Mouse (Mus musculus): ENCODE results near the gene Ptp4a2.

GRCm38 (mm10) chr4:129811605-129812468, 818 bp downstream of the Ptp4a2 start:
- TF ChIP-seq CTCF (IDR thresholded peaks at IDR 0.05; ENCODE audit: low read depth) = no peak
- TF ChIP-seq EP300 (IDR thresholded peaks at IDR 0.05; ENCODE audit: low read depth) = no peak
